27 mouse cellular contexts compared by ENCODE assay signal in genomic region chr19:59715086-59715485, GRCm38 (mm10).
"Had no signal": no experiment of that assay in that cellular context is flagged by ENCODE, and none has a peak within 500 bp of the region (broad histone marks: within the 10 kb centered on the region; RNA-seq: fewer than 3 reads in every experiment).

No protein-coding gene starts in this region.

- H3K4me1 ChIP-seq: embryonic facial prominence, embryonic 15.5 days had no signal

- H3K9ac ChIP-seq: embryonic facial prominence, embryonic 12.5 days; embryonic facial prominence, embryonic 13.5 days; embryonic facial prominence, embryonic 15.5 days; forebrain, embryonic 12.5 days; forebrain, embryonic 13.5 days; forebrain, embryonic 15.5 days; forebrain, postnatal 0 days had no signal

- H3K4me2 ChIP-seq: embryonic facial prominence, embryonic 12.5 days; embryonic facial prominence, embryonic 13.5 days; embryonic facial prominence, embryonic 15.5 days; forebrain, embryonic 12.5 days; forebrain, embryonic 13.5 days; forebrain, embryonic 15.5 days had no signal

- DNase-seq: cerebellum, adult 8-10 months; cerebellum, adult 9-10 months; cerebellum, adult 9-11 months; cerebellum, postnatal 10 days; cerebellum, postnatal 14 days; cerebellum, postnatal 25 days; cerebellum, postnatal 36 days; embryo, embryonic 11 days; forebrain, postnatal 0 days; gastrocnemius, adult 2 months; gastrocnemius, postnatal 10 days; gastrocnemius, postnatal 14 days; gastrocnemius, postnatal 25 days; gastrocnemius, postnatal 36 days; heart, adult 11 months; heart, adult 18-20 months; heart, adult 2 months had no signal

- H3K4me3 ChIP-seq: embryonic facial prominence, embryonic 10.5 days; embryonic facial prominence, embryonic 12.5 days; embryonic facial prominence, embryonic 13.5 days; embryonic facial prominence, embryonic 15.5 days; erythroblast, embryonic 14.5 days; forebrain, embryonic 10.5 days; forebrain, embryonic 12.5 days; forebrain, embryonic 13.5 days; forebrain, embryonic 15.5 days; gastrocnemius, adult 2 months; heart, adult 2 months; heart, embryonic 10.5 days had no signal

- ATAC-seq: forebrain, embryonic 13.5 days; forebrain, embryonic 15.5 days; forebrain, postnatal 0 days had no signal

- H3K27ac ChIP-seq: embryonic facial prominence, embryonic 10.5 days; embryonic facial prominence, embryonic 12.5 days; embryonic facial prominence, embryonic 13.5 days; embryonic facial prominence, embryonic 15.5 days; forebrain, embryonic 10.5 days; forebrain, embryonic 12.5 days; forebrain, embryonic 13.5 days; forebrain, embryonic 15.5 days; gastrocnemius, adult 2 months; heart, adult 2 months; heart, embryonic 10.5 days had no signal

- H3K27me3 ChIP-seq: embryonic facial prominence, embryonic 12.5 days; forebrain, embryonic 13.5 days; forebrain, embryonic 15.5 days had no signal

- H3K36me3 ChIP-seq: embryonic facial prominence, embryonic 10.5 days; embryonic facial prominence, embryonic 12.5 days; embryonic facial prominence, embryonic 13.5 days; embryonic facial prominence, embryonic 15.5 days; forebrain, embryonic 10.5 days; forebrain, embryonic 12.5 days; forebrain, embryonic 15.5 days; heart, embryonic 10.5 days had no signal

- H3K9me3 ChIP-seq: embryonic facial prominence, embryonic 10.5 days; embryonic facial prominence, embryonic 12.5 days; embryonic facial prominence, embryonic 13.5 days; embryonic facial prominence, embryonic 15.5 days; forebrain, embryonic 12.5 days; forebrain, embryonic 15.5 days; heart, embryonic 10.5 days had no signal
